Mouse (Mus musculus) ovary, postnatal 14 days (tissue): ENCODE results near the gene Olfr370.
"Not testable (repeated sequence)": the region's sequence is repeated elsewhere in the genome, so short reads cannot be mapped to it uniquely, and the experiment has no call there.

ENCODE experiments used
- DNase-seq: peaks from one replicate; pipeline ENCODE4 v3.0.0; 2022; ENCODE audit warnings: low spot score

Olfr370 gene

GRCm38 (mm10) chr8:83535736-83536135 lies at the start of gene Olfr370:
Gene Olfr370 (plus strand): TSS chr8:83535780.
- DNase-seq = no peak

- DNase-seq = no peak
Measured at GRCm38 (mm10) chr8:83511696-83512095, 23.9 kb upstream of the Olfr370 start.

GRCm38 (mm10) chr8:83520432-83520831 lies 15.1 kb upstream of the Olfr370 start:
- DNase-seq = no peak

DNA sequence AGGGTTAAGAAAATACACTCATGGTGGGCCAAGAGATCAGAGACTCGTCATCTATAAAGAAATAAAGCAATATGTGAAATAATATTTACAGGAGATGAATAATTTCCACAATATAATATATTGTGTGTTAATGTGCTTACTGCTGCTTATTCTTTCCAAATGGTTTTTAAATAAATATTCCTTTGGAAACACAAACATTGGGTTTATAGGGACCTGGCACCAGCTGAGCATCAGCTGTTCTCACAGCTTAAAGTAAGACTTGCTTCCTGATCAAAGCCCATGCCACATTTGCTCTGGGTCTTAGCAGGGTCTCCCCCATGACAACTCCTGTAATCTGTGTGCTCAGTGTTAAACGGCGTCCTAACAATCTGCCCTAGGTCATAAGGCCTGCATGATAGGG lies 14.7 kb upstream of the Olfr370 start:
- not testable (repeated sequence) for DNase-seq

- DNase-seq = no peak
Measured at GRCm38 (mm10) chr8:83521310-83521709, 14.3 kb upstream of the Olfr370 start.

DNA sequence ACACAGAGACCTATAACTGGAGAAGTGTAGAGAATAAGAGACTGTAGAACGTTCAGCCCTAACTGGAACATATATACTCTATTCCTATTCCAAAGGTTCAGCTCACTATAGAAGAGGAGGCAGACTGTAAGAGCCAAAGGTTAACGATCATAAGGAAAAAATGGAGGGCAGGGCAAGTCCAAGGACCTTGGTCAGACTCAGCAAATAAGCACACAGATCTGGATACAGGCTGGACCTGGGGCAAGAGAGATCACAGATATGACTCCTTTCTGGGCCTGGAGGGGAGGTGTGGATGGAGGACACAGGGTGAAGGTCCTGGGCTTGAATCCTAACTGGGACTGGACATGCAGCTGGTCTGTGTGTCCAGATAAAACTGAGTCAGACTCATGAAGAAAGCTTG lies 778 bp upstream of the Olfr370 start:
- no peak for DNase-seq

- no peak for DNase-seq
Measured at GRCm38 (mm10) chr8:83562669-83563068, 27.1 kb downstream of the Olfr370 start.

GRCm38 (mm10) chr8:83563246-83563645 lies 27.7 kb downstream of the Olfr370 start:
- no peak for DNase-seq

- DNase-seq = no peak
Measured at GRCm38 (mm10) chr8:83565731-83566375, 30.3 kb downstream of the Olfr370 start.

DNA sequence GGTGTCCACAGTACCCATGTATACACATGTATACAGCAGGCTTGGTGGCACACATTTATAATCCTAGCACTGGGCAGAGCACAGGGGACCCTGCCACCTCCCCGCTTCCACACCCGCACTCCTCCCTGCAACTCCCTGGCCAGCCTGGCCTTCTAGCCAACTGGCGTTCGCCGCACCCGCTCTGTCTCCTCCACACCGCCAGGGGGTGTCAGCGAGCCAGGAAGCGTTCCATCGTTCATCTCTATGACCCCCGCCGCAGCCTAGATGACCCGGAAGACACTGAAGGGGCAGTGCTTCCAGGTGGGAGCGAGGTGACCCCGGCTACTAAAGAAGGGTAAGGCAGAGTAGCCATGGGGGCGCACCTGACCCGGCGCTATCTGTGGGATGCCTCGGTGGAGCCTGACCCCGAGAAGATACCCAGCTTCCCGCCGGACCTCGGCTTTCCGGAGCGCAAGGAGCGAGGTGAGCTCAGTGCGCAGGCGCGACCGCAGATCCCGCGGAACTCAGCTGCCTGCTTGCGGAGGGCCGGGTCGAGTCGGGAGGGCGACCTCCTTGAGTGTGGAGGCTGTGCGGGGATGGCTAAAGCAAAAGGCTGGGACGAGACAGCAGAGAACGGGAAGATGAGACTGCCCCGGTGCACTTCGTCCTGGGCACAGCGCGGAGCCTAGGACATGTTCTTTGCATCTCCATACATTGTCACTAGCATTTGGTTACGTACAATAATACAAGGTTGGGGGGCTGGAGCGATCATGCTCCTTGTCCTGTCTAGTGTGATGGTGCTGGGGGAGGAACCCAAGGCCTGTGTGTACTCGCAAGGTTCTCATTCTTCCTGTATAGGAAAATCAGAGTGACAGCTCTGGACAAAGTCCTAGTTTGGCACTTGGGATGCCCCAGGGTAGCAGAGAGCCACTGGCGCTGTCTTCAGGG lies 31.2 kb downstream of the Olfr370 start, which contains the start of gene Ndufb7:
Ndufb7 (plus strand) TSS at position 203 of the 927 bp plus-strand sequence.
- DNase-seq = peak; percentile 98

GRCm38 (mm10) chr8:83567668-83568067 lies 32.1 kb downstream of the Olfr370 start:
- no peak for DNase-seq

DNA sequence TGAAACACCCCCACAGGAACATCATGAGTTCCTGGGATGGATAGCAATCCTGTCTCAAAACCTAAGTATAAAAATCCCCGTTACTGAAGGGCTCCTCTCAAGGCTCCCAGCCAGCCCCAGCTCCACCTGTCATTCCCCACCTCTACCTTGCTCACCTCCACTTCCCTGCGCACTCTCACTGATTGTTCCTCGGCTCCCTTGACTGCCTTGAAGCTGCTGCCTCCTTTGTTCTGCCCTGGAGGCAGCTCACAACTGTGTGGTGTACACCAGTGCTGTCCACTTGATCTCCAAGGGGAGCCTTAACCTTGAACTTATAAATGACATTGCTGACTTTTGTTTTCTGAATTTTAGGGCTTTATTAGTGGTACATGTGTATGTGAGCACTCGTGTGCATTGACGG lies 32.5 kb downstream of the Olfr370 start:
- DNase-seq = no peak

GRCm38 (mm10) chr8:83568755-83569154 lies 33.2 kb downstream of the Olfr370 start:
- DNase-seq = no peak

- DNase-seq = no peak
Measured at GRCm38 (mm10) chr8:83569165-83569564, 33.6 kb downstream of the Olfr370 start.

DNA sequence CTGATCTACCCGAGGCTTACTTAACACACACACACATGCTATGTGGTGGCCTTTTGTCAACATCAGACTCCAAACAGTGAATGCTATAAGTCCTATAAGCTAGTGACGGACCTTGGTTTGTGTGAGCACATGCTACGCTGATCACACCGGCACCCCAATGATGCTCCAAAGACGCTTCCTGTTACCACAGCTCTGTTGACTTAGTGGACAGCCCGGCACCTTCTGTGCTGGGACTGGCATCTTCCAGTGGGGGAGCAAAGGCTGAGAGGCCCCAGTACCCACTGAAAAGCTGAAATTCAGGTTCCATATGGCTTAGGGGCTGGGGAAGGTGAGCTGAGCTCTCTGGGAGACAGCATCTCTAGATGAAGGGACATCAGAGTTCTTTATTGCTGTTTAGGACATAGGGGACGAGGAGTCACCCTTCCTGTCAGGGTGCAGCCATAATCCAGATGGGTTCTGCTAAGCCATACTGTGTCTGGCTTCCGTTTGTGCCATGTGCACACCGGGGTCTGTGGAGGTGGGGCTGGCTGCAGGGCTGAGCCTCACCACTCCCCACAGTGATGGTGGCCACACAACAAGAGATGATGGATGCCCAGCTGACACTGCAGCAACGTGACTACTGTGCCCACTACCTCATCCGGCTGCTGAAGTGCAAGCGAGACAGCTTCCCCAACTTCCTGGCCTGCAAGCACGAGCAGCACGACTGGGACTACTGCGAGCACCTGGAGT lies 34.9 kb downstream of the Olfr370 start:
- no peak for DNase-seq

GRCm38 (mm10) chr8:83571001-83571340 lies 35.4 kb downstream of the Olfr370 start:
- not testable (repeated sequence) for DNase-seq

DNA sequence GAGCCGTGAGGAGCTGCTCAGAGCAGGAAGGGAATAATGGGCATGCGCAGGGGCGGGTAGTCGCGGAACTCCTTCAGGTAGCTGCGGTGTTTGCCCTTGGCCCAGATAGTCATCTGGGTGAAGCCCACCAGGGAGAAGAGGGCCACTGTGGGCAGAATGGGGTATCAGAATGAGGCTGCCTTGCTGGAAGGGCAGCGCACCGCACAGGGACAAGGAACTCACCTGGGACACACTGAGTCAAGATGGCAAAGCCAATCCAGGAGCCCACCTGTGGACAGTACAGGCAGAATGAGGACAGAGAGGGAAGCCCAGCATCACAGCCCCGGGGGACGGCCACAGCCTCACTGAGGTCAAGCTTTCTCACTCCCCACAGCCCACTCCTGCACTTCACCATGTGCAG lies 36.2 kb downstream of the Olfr370 start:
- DNase-seq = no peak

- no peak for DNase-seq
Measured at GRCm38 (mm10) chr8:83572246-83572812, 36.7 kb downstream of the Olfr370 start.

DNA sequence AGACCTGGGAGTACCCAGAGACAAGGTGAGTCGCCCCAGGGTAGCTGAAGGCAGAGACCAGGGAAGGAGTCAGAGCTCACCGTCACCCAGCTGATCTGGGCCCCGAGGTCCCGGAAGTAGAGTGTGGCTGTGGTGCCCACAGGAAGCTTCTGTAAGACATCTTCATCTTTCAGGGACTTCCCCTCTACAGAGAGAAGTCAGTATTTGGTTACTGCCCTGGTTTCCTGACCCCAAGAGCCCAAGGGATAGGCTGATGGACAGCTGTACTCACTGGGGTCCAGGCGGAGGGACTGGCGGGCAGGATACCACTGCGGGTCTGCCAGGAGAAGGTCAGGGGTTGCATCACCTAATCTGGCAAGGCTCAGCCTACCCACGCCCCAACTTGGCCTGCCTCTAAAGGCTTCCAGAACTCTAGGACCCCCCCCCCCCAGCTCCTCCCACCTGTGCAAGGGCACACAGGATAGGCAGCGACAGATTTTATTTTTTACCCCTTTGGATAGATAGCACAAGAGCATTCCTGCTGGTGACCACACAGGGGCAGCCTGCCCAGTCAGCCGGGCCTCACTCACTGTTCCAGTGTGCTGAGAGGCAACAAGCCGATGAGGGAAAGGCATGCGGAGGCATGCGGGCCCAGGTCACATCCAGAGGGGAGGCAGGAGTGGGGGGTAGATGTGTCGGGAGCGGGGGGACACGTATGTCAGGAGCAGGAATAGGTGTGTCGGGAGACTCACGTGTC lies 37.7 kb downstream of the Olfr370 start:
- no peak for DNase-seq

- DNase-seq = no peak
Measured at GRCm38 (mm10) chr8:83574631-83575315, 39.2 kb downstream of the Olfr370 start.
